Mouse (Mus musculus) small intestine, adult 2 months (tissue): Measurements from ENCODE around the gene Trim45. TPM values are rescaled to one million over a fixed set of nuclear protein-coding genes. Genes with fewer than 3 reads are reported as not detected.

Experiments used
- H3K27ac ChIP-seq: fragments of 200-500 bp; 2 replicates; pipeline ENCODE4 v1.5.1; 2012; ENCODE audit warnings: low read depth, low read length, control low read depth, inconsistent platforms; ENCODE audit not compliant: insufficient read depth
- H3K27me3 ChIP-seq: fragments of 200-500 bp; 2 replicates; pipeline ENCODE4 v1.6.1; 2012; ENCODE audit warnings: mild to moderate bottlenecking, moderate library complexity, low read length, inconsistent platforms; ENCODE audit not compliant: control insufficient read depth, insufficient read depth
- H3K36me3 ChIP-seq: fragments of 200-500 bp; 2 replicates; pipeline ENCODE4 v1.6.1; 2012; ENCODE audit warnings: mild to moderate bottlenecking, low read length, control low read depth, inconsistent platforms; ENCODE audit not compliant: control insufficient read depth, insufficient read depth
- H3K4me1 ChIP-seq: fragments of 200-500 bp; 2 replicates; pipeline ENCODE4 v1.6.1; 2012; ENCODE audit warnings: low read length, inconsistent platforms, mixed read lengths; ENCODE audit not compliant: control insufficient read depth, insufficient read depth, insufficient read length
- H3K4me3 ChIP-seq: fragments of 200-500 bp; 2 replicates; pipeline ENCODE4 v1.5.1; 2012; ENCODE audit warnings: low read depth, mild to moderate bottlenecking, control low read depth, inconsistent platforms, low read length, moderate library complexity
- CTCF ChIP-seq: fragments of 200-500 bp; IDR thresholded peaks from 2 replicates; pipeline ENCODE4 v1.5.1; 2012; ENCODE audit warnings: low read depth, mild to moderate bottlenecking, control low read depth, inconsistent platforms, low read length, moderate library complexity, mixed read lengths; ENCODE audit not compliant: insufficient replicate concordance, insufficient read length; ENCODE audit errors: extremely low read depth
- POLR2A ChIP-seq: fragments of 200-500 bp; IDR thresholded peaks from 2 replicates; pipeline ENCODE4 v1.6.1; 2012; ENCODE audit warnings: low read depth, mild to moderate bottlenecking, control low read depth, inconsistent platforms, low read length, moderate library complexity
- WGBS: fragments of 180-500 bp; shearing (Covaris S2); methylation state at CpG from one replicate; pipeline ENCODE4 v1.1.7; 2018; 5-methylcytosine and 5-hydroxymethylcytosine counted together
- polyA plus RNA-seq: library from polyadenylated mRNA; depleted of rRNA; stranded (reverse); fragments of >200 nt; gene quantifications from 2 replicates; pipeline ENCODE4 v1.2.3, GENCODE M21; 2012

Trim45 gene
- polyA plus RNA-seq, 1 experiment = 0.82 TPM

DNA sequence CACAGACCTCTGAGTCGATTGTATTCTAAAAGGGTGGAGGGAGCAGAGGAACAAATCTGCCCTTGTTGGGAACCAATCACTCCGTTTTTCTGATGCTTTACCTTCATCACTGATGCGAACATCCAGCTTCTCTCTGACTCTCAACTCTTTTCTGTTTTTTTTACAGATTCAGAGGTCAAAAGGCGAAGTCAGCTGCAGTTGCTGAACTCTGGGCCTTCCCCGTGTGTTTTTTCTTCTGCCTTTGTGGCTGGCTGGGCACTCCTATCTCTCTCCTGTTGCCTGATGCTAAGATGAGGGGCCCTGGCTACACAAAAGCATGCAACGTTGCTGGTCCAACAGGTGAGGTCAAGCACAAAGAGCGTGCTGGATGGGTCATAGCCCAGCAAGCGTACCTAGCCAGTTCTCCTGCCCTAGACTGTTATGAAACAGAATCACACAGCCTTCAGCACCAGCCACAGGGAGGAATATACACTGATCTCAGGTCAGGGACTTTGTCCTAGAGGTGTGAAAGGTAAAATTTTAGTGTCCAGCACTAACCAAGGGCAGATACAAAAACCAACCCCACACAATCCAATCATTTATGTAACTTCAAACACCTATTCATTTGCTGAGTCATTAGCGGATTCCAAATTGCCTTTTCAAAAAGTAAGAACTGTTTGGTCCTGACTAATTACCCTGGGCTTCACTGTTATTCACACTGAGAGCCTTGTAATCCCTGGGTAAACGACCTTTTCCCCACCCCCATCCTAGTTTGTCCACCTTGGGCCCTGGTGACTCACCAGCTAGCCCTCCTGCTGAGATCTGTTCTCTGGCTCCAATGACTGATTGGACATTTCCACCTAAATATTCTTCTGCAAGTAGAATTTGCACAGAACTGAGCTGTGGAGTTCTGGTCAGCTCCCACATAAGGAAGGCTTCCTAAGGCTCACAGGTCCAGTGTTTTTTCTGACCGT, 29.3 kb upstream of the Trim45 start:
- Histone ChIP-seq H3K4me3 (no peak overlapping the region), H3K36me3 (no peaks in the 10 kb centered on the region), H3K27me3 (no peaks in the 10 kb centered on the region), H3K27ac (no peak overlapping the region), H3K4me1 (no peaks in the 10 kb centered on the region)
- no peak for TF ChIP-seq POLR2A
- no peak for TF ChIP-seq CTCF
- WGBS = 65% methylated on average over 11 of the region's 11 CpGs

DNA sequence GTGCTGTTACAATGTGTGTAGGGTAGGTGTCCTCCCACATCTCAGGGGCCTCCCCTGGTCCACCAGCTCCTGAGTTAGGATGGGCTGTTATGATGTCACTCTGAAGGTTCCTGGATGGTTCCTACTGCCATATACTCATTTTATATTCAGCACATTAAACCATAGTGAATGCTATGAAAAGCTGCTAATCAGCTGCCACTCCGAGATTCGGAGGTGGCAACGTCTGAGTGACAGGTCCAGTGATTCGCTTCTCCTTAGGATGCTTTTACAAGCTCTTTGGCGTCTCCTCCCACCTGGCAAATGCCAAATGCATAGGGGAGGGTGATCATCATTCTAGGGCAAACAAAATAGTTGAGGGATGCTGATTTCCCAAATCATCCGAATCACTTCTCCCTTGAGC, 26.5 kb upstream of the Trim45 start:
- no peak overlapping the region for H3K4me3 ChIP-seq
- WGBS = 79% methylated on average over 6 of the region's 6 CpGs
- H3K27ac ChIP-seq = no peak overlapping the region
- TF ChIP-seq POLR2A (no peak), CTCF (no peak)
- no peaks in the 10 kb centered on the region for H3K36me3 ChIP-seq
- H3K27me3 ChIP-seq = no peaks in the 10 kb centered on the region
- no peaks in the 10 kb centered on the region for H3K4me1 ChIP-seq

DNA sequence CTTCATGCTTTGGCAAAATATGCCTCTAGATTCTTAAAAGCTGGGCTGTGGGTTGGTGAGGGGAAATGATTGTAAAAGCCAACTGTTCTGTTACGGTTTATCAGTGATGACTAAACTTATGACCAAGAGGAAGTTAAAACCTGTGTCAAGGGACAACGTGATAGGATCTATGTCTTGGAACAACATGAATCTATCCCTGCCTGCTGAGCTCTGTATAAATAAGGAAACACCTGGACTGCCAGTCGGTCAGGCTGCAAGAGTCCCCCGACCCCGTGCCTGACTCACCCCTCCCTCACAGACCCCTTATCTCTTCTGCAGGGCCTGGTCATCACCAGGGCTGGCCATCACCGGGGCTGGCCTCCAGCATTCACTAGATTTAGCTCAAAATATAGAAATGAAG, 15.9 kb upstream of the Trim45 start:
- H3K36me3 ChIP-seq = no peaks in the 10 kb centered on the region
- peaks cover 2% of the 10 kb centered on the region; the same call in 1 of the 2 replicates for H3K4me1 ChIP-seq
- H3K27ac ChIP-seq = no peak overlapping the region
- no peaks in the 10 kb centered on the region for H3K27me3 ChIP-seq
- 13% methylated on average over 6 of the region's 6 CpGs for WGBS
- no peak overlapping the region for H3K4me3 ChIP-seq
- TF ChIP-seq POLR2A (no peak), CTCF (no peak)

DNA sequence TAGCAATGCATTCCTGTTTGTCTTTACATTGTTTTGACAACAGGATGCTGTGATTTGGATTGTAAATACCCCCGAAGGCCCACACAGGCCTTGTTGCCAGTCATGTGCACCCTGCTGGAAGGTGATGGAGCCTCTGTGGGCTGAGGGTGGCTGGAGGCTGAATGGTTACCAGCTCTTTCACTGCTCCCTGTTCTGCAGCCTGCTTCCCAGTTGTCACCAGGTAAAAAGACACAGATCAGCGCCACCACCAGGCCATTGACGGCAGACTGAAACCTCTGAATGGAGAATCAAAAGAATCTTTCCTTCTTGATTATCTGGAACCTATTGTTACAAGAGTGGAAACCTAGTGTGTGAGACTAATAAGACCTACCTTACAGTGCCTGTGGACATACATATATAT, 15.1 kb upstream of the Trim45 start:
- TF ChIP-seq POLR2A (no peak), CTCF (no peak)
- 53% methylated on average over 3 of the region's 3 CpGs for WGBS
- H3K4me3 ChIP-seq = no peak overlapping the region
- no peak overlapping the region for H3K27ac ChIP-seq
- H3K36me3 ChIP-seq = no peaks in the 10 kb centered on the region
- no peaks in the 10 kb centered on the region for H3K27me3 ChIP-seq
- H3K4me1 ChIP-seq = peaks cover 2% of the 10 kb centered on the region; the same call in 1 of the 2 replicates

DNA sequence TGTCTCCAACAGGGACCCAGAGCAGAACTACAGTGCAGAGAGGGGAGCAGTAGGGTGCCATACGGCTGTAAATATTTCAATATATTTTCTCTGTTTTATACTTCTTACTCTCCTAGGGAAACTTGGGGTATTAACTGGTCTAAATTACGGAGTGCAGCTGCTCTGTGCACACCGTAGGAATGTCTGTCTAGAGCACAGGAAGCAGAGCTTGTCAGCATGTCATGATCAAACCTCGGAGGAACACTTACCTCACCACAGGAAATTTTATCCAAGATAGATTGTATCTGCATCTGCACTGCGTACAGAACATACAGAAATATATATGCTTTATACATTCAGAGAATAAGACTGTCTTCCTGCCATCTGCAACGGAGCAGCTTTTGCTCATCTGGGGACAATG, 13.4 kb upstream of the Trim45 start:
- Histone ChIP-seq H3K4me3 (no peak overlapping the region), H3K27me3 (no peaks in the 10 kb centered on the region), H3K27ac (no peak overlapping the region), H3K36me3 (no peaks in the 10 kb centered on the region), H3K4me1 (peaks cover 2% of the 10 kb centered on the region; the same call in 1 of the 2 replicates)
- WGBS = 63% methylated on average over 6 of the region's 6 CpGs
- TF ChIP-seq POLR2A = no peak

DNA sequence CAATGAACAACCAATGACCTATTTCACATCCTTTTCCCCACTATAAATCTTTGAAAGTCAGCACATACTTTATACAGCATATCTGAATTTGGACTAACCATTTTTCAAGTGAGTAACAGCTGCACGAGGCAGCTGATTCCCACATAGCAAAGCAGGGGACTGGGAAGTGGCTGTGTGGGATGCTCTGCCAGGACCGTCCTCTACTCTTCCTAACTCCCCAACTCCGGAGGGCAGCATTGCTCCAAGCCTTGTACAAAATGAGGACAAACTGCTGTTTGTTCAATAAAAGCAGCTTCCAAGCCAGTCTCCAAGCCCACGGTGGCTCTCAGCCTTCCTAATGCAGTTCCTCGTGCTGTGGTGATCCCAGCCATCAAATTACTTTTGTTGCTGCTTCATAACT, 11.4 kb upstream of the Trim45 start:
- TF ChIP-seq CTCF (no peak), POLR2A (no peak)
- WGBS = 51% methylated on average over 5 of the region's 5 CpGs
- no peaks in the 10 kb centered on the region for H3K27me3 ChIP-seq
- H3K36me3 ChIP-seq = no peaks in the 10 kb centered on the region
- no peak overlapping the region for H3K4me3 ChIP-seq
- H3K4me1 ChIP-seq = peaks cover 2% of the 10 kb centered on the region; the same call in 1 of the 2 replicates
- no peak overlapping the region for H3K27ac ChIP-seq

DNA sequence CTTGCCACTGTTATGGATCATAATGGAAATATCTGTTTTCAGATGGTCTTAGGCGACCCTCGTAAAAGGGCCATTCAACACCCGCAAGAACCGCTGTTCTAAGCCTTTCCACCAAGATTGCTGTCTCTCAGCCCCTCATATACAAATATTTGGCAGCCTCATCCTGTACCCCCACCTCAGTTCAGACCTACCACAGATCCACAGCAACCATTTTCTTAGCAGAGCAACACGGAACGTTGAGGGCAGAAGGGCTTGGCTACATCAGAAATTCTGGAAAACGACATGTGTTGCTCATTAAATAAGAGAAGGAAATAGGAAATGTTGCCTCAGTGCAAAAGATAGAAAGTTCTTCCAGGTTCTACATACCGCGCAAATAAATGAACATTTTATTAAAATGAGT, 11.0 kb upstream of the Trim45 start:
- Histone ChIP-seq H3K27me3 (no peaks in the 10 kb centered on the region), H3K36me3 (no peaks in the 10 kb centered on the region), H3K27ac (no peak overlapping the region), H3K4me3 (no peak overlapping the region), H3K4me1 (peaks cover 2% of the 10 kb centered on the region; the same call in 1 of the 2 replicates)
- WGBS = 67% methylated on average over 9 of the region's 9 CpGs
- TF ChIP-seq CTCF = no peak
- no peak for TF ChIP-seq POLR2A
